Mouse (Mus musculus): ENCODE results near the gene Mmab. TPM values are rescaled to one million over a fixed set of nuclear protein-coding genes. Genes with fewer than 3 reads are reported as not detected.

The Mmab gene
- total RNA-seq, 2 experiments from 2014 or later = 7.2 to 21.3 TPM

- ATAC-seq (replicated peaks; ENCODE audit: poor library complexity, severe bottlenecking) = no peak
Measured at GRCm38 (mm10) chr5:114434359-114434758, 9.5 kb downstream of the Mmab start.

- ATAC-seq (replicated peaks; ENCODE audit: poor library complexity, severe bottlenecking) = no peak
Measured at GRCm38 (mm10) chr5:114429781-114430180, 14.1 kb downstream of the Mmab start.

- ATAC-seq (replicated peaks; ENCODE audit: poor library complexity, severe bottlenecking) = no peak
Measured at GRCm38 (mm10) chr5:114428621-114429020, 15.2 kb downstream of the Mmab start.

GRCm38 (mm10) chr5:114426732-114427131, 17.1 kb downstream of the Mmab start:
- no peak for ATAC-seq (replicated peaks; ENCODE audit: poor library complexity, severe bottlenecking)

GRCm38 (mm10) chr5:114423961-114424360, 19.9 kb downstream of the Mmab start:
- no peak for ATAC-seq (replicated peaks; ENCODE audit: poor library complexity, severe bottlenecking)

- no peak for ATAC-seq (replicated peaks; ENCODE audit: poor library complexity, severe bottlenecking)
Measured at GRCm38 (mm10) chr5:114422591-114422990, 21.3 kb downstream of the Mmab start.

- ATAC-seq (replicated peaks; ENCODE audit: poor library complexity, severe bottlenecking) = no peak
Measured at GRCm38 (mm10) chr5:114421561-114422298, 22.1 kb downstream of the Mmab start.

GRCm38 (mm10) chr5:114418541-114418940, 25.3 kb downstream of the Mmab start:
- ATAC-seq (replicated peaks; ENCODE audit: poor library complexity, severe bottlenecking) = peak; percentile 33; the same call in 1 of the 2 replicates

- no peak for ATAC-seq (replicated peaks; ENCODE audit: poor library complexity, severe bottlenecking)
Measured at GRCm38 (mm10) chr5:114416855-114417254, 27.0 kb downstream of the Mmab start.

- no peak for ATAC-seq (replicated peaks; ENCODE audit: poor library complexity, severe bottlenecking)
Measured at GRCm38 (mm10) chr5:114415606-114416005, 28.3 kb downstream of the Mmab start.

GRCm38 (mm10) chr5:114413067-114413735, 30.7 kb downstream of the Mmab start:
- no peak for ATAC-seq (replicated peaks; ENCODE audit: poor library complexity, severe bottlenecking)

- ATAC-seq (replicated peaks; ENCODE audit: poor library complexity, severe bottlenecking) = no peak
Measured at GRCm38 (mm10) chr5:114412361-114412998, 31.4 kb downstream of the Mmab start.

GRCm38 (mm10) chr5:114410429-114410828, 33.4 kb downstream of the Mmab start:
- ATAC-seq (replicated peaks; ENCODE audit: poor library complexity, severe bottlenecking) = no peak

- ATAC-seq (replicated peaks; ENCODE audit: poor library complexity, severe bottlenecking) = no peak
Measured at GRCm38 (mm10) chr5:114408846-114409245, 35.0 kb downstream of the Mmab start.

- no peak for ATAC-seq (replicated peaks; ENCODE audit: poor library complexity, severe bottlenecking)
Measured at GRCm38 (mm10) chr5:114407810-114408209, 36.0 kb downstream of the Mmab start.

GRCm38 (mm10) chr5:114407269-114407668, 36.6 kb downstream of the Mmab start:
- ATAC-seq (replicated peaks; ENCODE audit: poor library complexity, severe bottlenecking) = no peak

- no peak for ATAC-seq (replicated peaks; ENCODE audit: poor library complexity, severe bottlenecking)
Measured at GRCm38 (mm10) chr5:114406592-114406991, 37.3 kb downstream of the Mmab start.

GRCm38 (mm10) chr5:114393169-114393568, 50.7 kb downstream of the Mmab start:
- no peak for ATAC-seq (replicated peaks; ENCODE audit: poor library complexity, severe bottlenecking)

- no peak for ATAC-seq (replicated peaks; ENCODE audit: poor library complexity, severe bottlenecking)
Measured at GRCm38 (mm10) chr5:114384448-114384847, 59.4 kb downstream of the Mmab start.

- ATAC-seq (replicated peaks; ENCODE audit: poor library complexity, severe bottlenecking) = no peak
Measured at GRCm38 (mm10) chr5:114383184-114383904, 60.5 kb downstream of the Mmab start.

Data from granulocyte monocyte progenitor cell, adult 5-6 weeks (primary cell).